16 mouse cellular contexts compared by ENCODE assay signal in the genomic region with DNA sequence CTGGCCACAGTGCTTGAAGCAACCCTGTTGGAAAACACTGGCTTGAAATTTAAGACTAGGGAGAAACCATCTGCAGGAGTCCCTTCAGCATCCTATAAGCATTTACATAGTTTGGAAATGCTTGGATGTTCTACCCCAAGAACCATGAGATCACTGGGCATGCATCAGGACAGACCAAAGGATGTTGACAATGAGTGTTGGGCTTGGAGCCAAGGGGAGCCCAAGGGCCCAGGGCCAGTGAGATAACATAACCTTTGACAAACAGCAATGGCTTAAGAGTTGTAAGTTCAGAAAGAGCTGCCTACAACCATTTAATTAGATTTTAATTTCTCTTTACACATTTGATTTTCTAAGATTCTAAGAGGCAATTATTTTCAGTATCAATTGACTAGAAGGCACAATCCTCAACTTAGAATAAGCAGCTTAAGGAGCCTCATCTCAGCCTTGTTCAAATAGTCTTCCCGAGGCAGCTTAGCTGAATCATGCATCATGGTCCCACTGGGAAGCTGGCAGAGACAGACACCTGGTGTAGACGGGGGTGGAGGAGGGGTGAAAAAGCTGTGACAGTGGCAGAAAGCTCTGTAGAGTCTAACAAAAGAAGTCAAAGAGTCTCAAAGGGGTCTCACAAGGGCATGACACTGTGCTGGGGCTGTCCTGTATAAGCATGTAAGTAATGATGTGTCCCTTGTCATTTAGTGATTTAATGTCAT.
DNase-seq lines count a peak whose midpoint lies in the region; ATAC-seq and TF ChIP-seq lines count a peak whose summit lies in the region.
"Had no signal": no experiment of that assay in that cellular context is flagged by ENCODE, and none has a peak within 500 bp of the region (broad histone marks: within the 10 kb centered on the region; RNA-seq: fewer than 3 reads in every experiment).

No protein-coding gene starts in this region.

- no peak overlapping the region for H3K4me2 ChIP-seq in hindbrain, postnatal 0 days (ENCODE audit: low read depth, low read length)
- H3K4me2 ChIP-seq in hindbrain, embryonic 14.5 days (replicated peaks) = no peak overlapping the region
- H3K4me2 ChIP-seq in midbrain, embryonic 12.5 days (replicated peaks) = no peak overlapping the region
- H3K4me2 ChIP-seq in forebrain, embryonic 15.5 days (replicated peaks) = no peak overlapping the region
- H3K4me2 ChIP-seq: intestine, embryonic 15.5 days had no signal

- no peaks in the 10 kb centered on the region for H3K9me3 ChIP-seq in hindbrain, postnatal 0 days (ENCODE audit: low read length)
- H3K9me3 ChIP-seq in hindbrain, embryonic 14.5 days (ENCODE audit: control insufficient read depth, low read length) = no peaks in the 10 kb centered on the region
- H3K9me3 ChIP-seq in midbrain, embryonic 12.5 days = no peaks in the 10 kb centered on the region
- H3K9me3 ChIP-seq in midbrain, embryonic 10.5 days (replicated peaks) = no peaks in the 10 kb centered on the region
- H3K9me3 ChIP-seq in forebrain, embryonic 15.5 days = no peaks in the 10 kb centered on the region
- H3K9me3 ChIP-seq: G1E; intestine, embryonic 15.5 days had no signal

- ATAC-seq in hindbrain, postnatal 0 days = no peak
- no peak for ATAC-seq in hindbrain, embryonic 14.5 days (ENCODE audit: low FRiP score)
- ATAC-seq in midbrain, embryonic 12.5 days (ENCODE audit: low FRiP score, low read depth) = 0 out of 2 replicates have a peak, but pooled peaks have one; percentile 23
- ATAC-seq in forebrain, embryonic 15.5 days (replicated peaks) = no peak
- ATAC-seq: forebrain, embryonic 14.5 days; intestine, embryonic 15.5 days had no signal

- H3K27me3 ChIP-seq in hindbrain, postnatal 0 days (ENCODE audit: insufficient read depth, low read length) = no peaks in the 10 kb centered on the region
- H3K27me3 ChIP-seq in hindbrain, embryonic 14.5 days (ENCODE audit: control insufficient read depth, insufficient read depth, low read length) = no peaks in the 10 kb centered on the region
- no peaks in the 10 kb centered on the region for H3K27me3 ChIP-seq in midbrain, embryonic 12.5 days
- no peaks in the 10 kb centered on the region for H3K27me3 ChIP-seq in midbrain, embryonic 10.5 days (ENCODE audit: low read depth, poor library complexity, severe bottlenecking)
- no peaks in the 10 kb centered on the region for H3K27me3 ChIP-seq in forebrain, embryonic 15.5 days
- H3K27me3 ChIP-seq: intestine, embryonic 15.5 days had no signal

- H3K9ac ChIP-seq in hindbrain, postnatal 0 days (replicated peaks; ENCODE audit: low read length) = no peak overlapping the region
- no peak overlapping the region for H3K9ac ChIP-seq in hindbrain, embryonic 14.5 days
- no peak overlapping the region for H3K9ac ChIP-seq in midbrain, embryonic 12.5 days (replicated peaks)
- no peak overlapping the region for H3K9ac ChIP-seq in forebrain, embryonic 15.5 days (replicated peaks)
- H3K9ac ChIP-seq: intestine, embryonic 15.5 days; liver, embryonic 14.5 days had no signal

- H3K4me3 ChIP-seq in hindbrain, postnatal 0 days (ENCODE audit: low read length) = no peak overlapping the region
- H3K4me3 ChIP-seq in hindbrain, embryonic 14.5 days (replicated peaks; ENCODE audit: low read length) = no peak overlapping the region
- H3K4me3 ChIP-seq in midbrain, embryonic 12.5 days = no peak overlapping the region
- H3K4me3 ChIP-seq in midbrain, embryonic 10.5 days = no peak overlapping the region
- H3K4me3 ChIP-seq in forebrain, embryonic 15.5 days = no peak overlapping the region
- H3K4me3 ChIP-seq: gastrocnemius, adult 2 months; intestine, embryonic 15.5 days had no signal

- no peak for TF ChIP-seq CTCF in hindbrain, postnatal 0 days (IDR thresholded peaks at IDR 0.05; ENCODE audit: low read depth)

- H3K27ac ChIP-seq in hindbrain, postnatal 0 days = no peak overlapping the region
- no peak overlapping the region for H3K27ac ChIP-seq in hindbrain, embryonic 14.5 days
- no peak overlapping the region for H3K27ac ChIP-seq in midbrain, embryonic 12.5 days (replicated peaks)
- H3K27ac ChIP-seq in midbrain, embryonic 10.5 days (replicated peaks) = no peak overlapping the region
- no peak overlapping the region for H3K27ac ChIP-seq in forebrain, embryonic 15.5 days (replicated peaks)
- H3K27ac ChIP-seq: gastrocnemius, adult 2 months; intestine, embryonic 15.5 days; liver, embryonic 14.5 days had no signal

- H3K36me3 ChIP-seq in hindbrain, postnatal 0 days (ENCODE audit: insufficient read depth, low read length) = no peaks in the 10 kb centered on the region
- H3K36me3 ChIP-seq in hindbrain, embryonic 14.5 days (replicated peaks; ENCODE audit: control insufficient read depth, insufficient read depth) = no peaks in the 10 kb centered on the region
- no peaks in the 10 kb centered on the region for H3K36me3 ChIP-seq in midbrain, embryonic 12.5 days
- H3K36me3 ChIP-seq in midbrain, embryonic 10.5 days = no peaks in the 10 kb centered on the region
- no peaks in the 10 kb centered on the region for H3K36me3 ChIP-seq in forebrain, embryonic 15.5 days
- H3K36me3 ChIP-seq: G1E; intestine, embryonic 15.5 days had no signal

- no peaks in the 10 kb centered on the region for H3K4me1 ChIP-seq in hindbrain, postnatal 0 days (ENCODE audit: insufficient read depth, low read length)
- peaks cover 4% of the 10 kb centered on the region; the same call in 1 of the 2 replicates for H3K4me1 ChIP-seq in hindbrain, embryonic 14.5 days (replicated peaks; ENCODE audit: control insufficient read depth, insufficient read depth, low read length)
- peaks cover 8% of the 10 kb centered on the region; the same call in 1 of the 2 replicates for H3K4me1 ChIP-seq in midbrain, embryonic 12.5 days
- H3K4me1 ChIP-seq in midbrain, embryonic 10.5 days = peaks cover 24% of the 10 kb centered on the region
- H3K4me1 ChIP-seq in forebrain, embryonic 15.5 days = no peaks in the 10 kb centered on the region
- H3K4me1 ChIP-seq: intestine, embryonic 15.5 days had no signal

- 23% methylated on average over 2 of the region's 2 CpGs for WGBS in hindbrain, postnatal 0 days
- WGBS in hindbrain, embryonic 14.5 days = 14% methylated on average over 2 of the region's 2 CpGs
- WGBS in midbrain, embryonic 12.5 days = 16% methylated on average over 2 of the region's 2 CpGs
- 30% methylated on average over 2 of the region's 2 CpGs for WGBS in midbrain, embryonic 10.5 days
- 22% methylated on average over 2 of the region's 2 CpGs for WGBS in forebrain, embryonic 15.5 days

- peak; percentile 56 for DNase-seq in hindbrain, postnatal 0 days (ENCODE audit: low spot score)
- no peak for DNase-seq in hindbrain, embryonic 14.5 days (ENCODE audit: low spot score)
- DNase-seq in midbrain, embryonic 10.5 days (ENCODE audit: low spot score) = no peak
- DNase-seq in adrenal gland, postnatal 10 days = peak; percentile 56
- DNase-seq in adrenal gland, postnatal 36 days = peak; percentile 36 to 49
- DNase-seq: gastrocnemius, adult 2 months; heart, adult 11 months; left cerebral cortex, postnatal 4 days; lung, postnatal 14 days; thymus, adult 18-20 months had no signal

Comparison
In these comparisons a context has a peak if more than half of its experiments do, and no peak if none do; other contexts are left out.
1. DNase-seq: peak in hindbrain, postnatal 0 days (single experiment), adrenal gland, postnatal 10 days (single experiment) and adrenal gland, postnatal 36 days (2 of 2); none in hindbrain, embryonic 14.5 days (single experiment) and midbrain, embryonic 10.5 days (single experiment).